In genomic region chr11:50194070-50194469, GRCm38 (mm10) we compare ENCODE assay signal across 19 mouse cellular contexts. TPM values are rescaled to one million over a fixed set of nuclear protein-coding genes. Genes with fewer than 3 reads are reported as not detected.
"Had no signal": no experiment of that assay in that cellular context is flagged by ENCODE, and none has a peak within 500 bp of the region (broad histone marks: within the 10 kb centered on the region; RNA-seq: fewer than 3 reads in every experiment).

No protein-coding gene starts in this region.

- H3K4me1 ChIP-seq: neural tube, embryonic 13.5 days had no signal

- H3K9ac ChIP-seq: liver, embryonic 13.5 days; lung, embryonic 14.5 days; neural tube, embryonic 13.5 days had no signal

- H3K9me3 ChIP-seq: liver, embryonic 13.5 days; neural tube, embryonic 13.5 days had no signal

- H3K27ac ChIP-seq: left cerebral cortex, adult 2 months; liver, embryonic 13.5 days; neural tube, embryonic 13.5 days had no signal

- DNase-seq: kidney, adult 18-20 months; kidney, adult 9 months; kidney, postnatal 25 days; layer of hippocampus, postnatal 36 days; liver, embryonic 13.5 days; lung, embryonic 14.5 days; lung, postnatal 14 days; lung, postnatal 4 days; midbrain, embryonic 14.5 days; retina, postnatal 1 day; right cerebral cortex, postnatal 25 days; thymus, adult 2 months; thymus, postnatal 25 days had no signal

- H3K4me2 ChIP-seq: liver, embryonic 13.5 days; lung, embryonic 14.5 days; midbrain, embryonic 11.5 days; neural tube, embryonic 13.5 days had no signal

- H3K4me3 ChIP-seq: left cerebral cortex, adult 2 months; liver, embryonic 13.5 days; myocyte; neural tube, embryonic 13.5 days had no signal

- H3K27me3 ChIP-seq: liver, embryonic 13.5 days; neural tube, embryonic 13.5 days had no signal

- ATAC-seq: inflammation-experienced regulatory T-cells, adult 6 months had no signal

RNA-seq across cellular contexts. Expression of gene Ltc4s, which starts 44.3 kb away (rescaled TPM):
- total RNA-seq: monocyte, adult 5-6 weeks had no signal
- polyA plus RNA-seq: inflammation-experienced regulatory T-cells, adult 6 months had no signal
